Mouse (Mus musculus): ENCODE measurements around the gene Limch1.

DNA sequence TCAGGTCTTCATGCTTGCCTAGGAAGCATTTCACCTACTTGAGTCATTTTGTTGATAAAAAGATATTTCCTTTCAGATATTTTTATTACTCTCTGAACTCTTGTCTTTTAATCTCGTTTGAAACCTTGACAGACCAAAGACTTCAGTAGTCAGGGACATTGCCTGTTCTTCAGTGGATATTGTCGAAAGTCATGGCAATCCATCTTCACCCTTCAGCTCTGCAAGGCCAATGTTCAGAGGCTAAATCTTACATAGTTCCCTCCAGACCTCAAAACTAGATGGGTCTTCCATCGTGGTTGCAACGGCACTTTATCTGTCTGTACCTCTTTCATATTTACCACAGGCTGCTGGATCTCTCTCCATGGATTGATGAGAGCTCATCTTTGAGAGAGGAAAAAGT, 80.0 kb downstream of the Limch1 start:
- TF ChIP-seq POLR2A (IDR thresholded peaks at IDR 0.05; ENCODE audit: low read depth, low read length): no peak
- no peak for TF ChIP-seq CTCF (IDR thresholded peaks at IDR 0.05; ENCODE audit: borderline replicate concordance, insufficient read depth, low read length)
